8 mouse cellular contexts compared by ENCODE assay signal in genomic region chr5:122423083-122423482, GRCm38 (mm10). TPM values are rescaled to one million over a fixed set of nuclear protein-coding genes. Genes with fewer than 3 reads are reported as not detected.
DNase-seq lines count a peak whose midpoint lies in the region; ATAC-seq lines count a peak whose summit lies in the region.

No protein-coding gene starts in this region.

- no peaks in the 10 kb centered on the region for H3K9me3 ChIP-seq in kidney, embryonic 15.5 days (replicated peaks)
- no peaks in the 10 kb centered on the region for H3K9me3 ChIP-seq in hindbrain, embryonic 11.5 days (ENCODE audit: control insufficient read depth, low read length)
- no peaks in the 10 kb centered on the region for H3K9me3 ChIP-seq in midbrain, embryonic 11.5 days (ENCODE audit: control insufficient read depth, low read length)

- peaks cover 27% of the 10 kb centered on the region for H3K4me1 ChIP-seq in kidney, embryonic 15.5 days
- H3K4me1 ChIP-seq in hindbrain, embryonic 11.5 days (replicated peaks; ENCODE audit: control insufficient read depth, insufficient read depth, low read length), result no peaks in the 10 kb centered on the region
- H3K4me1 ChIP-seq in midbrain, embryonic 11.5 days (ENCODE audit: control insufficient read depth, insufficient read depth, low read length), result peaks cover 7% of the 10 kb centered on the region

- no peak for ATAC-seq in kidney, embryonic 15.5 days (replicated peaks; ENCODE audit: low FRiP score)
- no peak for ATAC-seq in hindbrain, embryonic 11.5 days (ENCODE audit: low FRiP score)
- no peak for ATAC-seq in midbrain, embryonic 11.5 days (ENCODE audit: low FRiP score)

- peak overlapping the region; percentile 85 for H3K4me2 ChIP-seq in kidney, embryonic 15.5 days
- peak overlapping the region; percentile 81 for H3K4me2 ChIP-seq in hindbrain, embryonic 11.5 days (replicated peaks; ENCODE audit: low read depth, low read length)
- peak overlapping the region; percentile 83 for H3K4me2 ChIP-seq in midbrain, embryonic 11.5 days

- WGBS in kidney, embryonic 15.5 days, result 30% methylated on average over 15 of the region's 15 CpGs
- WGBS in hindbrain, embryonic 11.5 days, result 37% methylated on average over 15 of the region's 15 CpGs
- WGBS in midbrain, embryonic 11.5 days, result 39% methylated on average over 15 of the region's 15 CpGs

- H3K4me3 ChIP-seq in kidney, embryonic 15.5 days (replicated peaks), result peak overlapping the region; percentile 87
- H3K4me3 ChIP-seq in hindbrain, embryonic 11.5 days (ENCODE audit: low read depth, low read length), result peak overlapping the region; percentile 99
- peak overlapping the region; percentile 99 for H3K4me3 ChIP-seq in midbrain, embryonic 11.5 days (ENCODE audit: low read depth, low read length)

- H3K27ac ChIP-seq in kidney, embryonic 15.5 days, result no peak overlapping the region
- no peak overlapping the region for H3K27ac ChIP-seq in hindbrain, embryonic 11.5 days (ENCODE audit: low read depth, low read length)
- no peak overlapping the region for H3K27ac ChIP-seq in midbrain, embryonic 11.5 days (ENCODE audit: low read depth, low read length)

- H3K27me3 ChIP-seq in kidney, embryonic 15.5 days, result no peaks in the 10 kb centered on the region
- H3K27me3 ChIP-seq in hindbrain, embryonic 11.5 days (ENCODE audit: control insufficient read depth, insufficient read depth, low read length), result no peaks in the 10 kb centered on the region
- H3K27me3 ChIP-seq in midbrain, embryonic 11.5 days (ENCODE audit: control insufficient read depth, insufficient read depth, low read length), result no peaks in the 10 kb centered on the region

- no peak for DNase-seq in kidney, adult 8-10 months
- DNase-seq in NIH3T3 (ENCODE audit: low read depth), result peak; percentile 24
- DNase-seq in hindbrain, embryonic 11.5 days (ENCODE audit: low spot score), result peak; percentile 12
- no peak for DNase-seq in midbrain, embryonic 11.5 days (ENCODE audit: low spot score, missing footprints)
- DNase-seq in gastrocnemius, postnatal 10 days, result no peak
- no peak for DNase-seq in layer of hippocampus, adult 9-11 months
- no peak for DNase-seq in thymus, adult 18-20 months

- peak overlapping the region; percentile 90 for H3K9ac ChIP-seq in kidney, embryonic 15.5 days
- peak overlapping the region; percentile 94 for H3K9ac ChIP-seq in hindbrain, embryonic 11.5 days (ENCODE audit: low read depth, low read length)
- peak overlapping the region; percentile 93 for H3K9ac ChIP-seq in midbrain, embryonic 11.5 days (ENCODE audit: low read length)

- H3K36me3 ChIP-seq in kidney, embryonic 15.5 days, result peaks cover 11% of the 10 kb centered on the region
- H3K36me3 ChIP-seq in hindbrain, embryonic 11.5 days (ENCODE audit: control insufficient read depth, insufficient read depth, low read length), result no peaks in the 10 kb centered on the region
- H3K36me3 ChIP-seq in midbrain, embryonic 11.5 days (ENCODE audit: control insufficient read depth, insufficient read depth, low read length), result peaks cover 2% of the 10 kb centered on the region

RNA-seq across cellular contexts. Expression of gene Anapc7, which starts 1.6 kb away (rescaled TPM):
- polyA plus RNA-seq in kidney, embryonic 15.5 days (2015; fragmentation: Nextera tagmentation; extraction: Ambion mirVana), result 44.4 and 46.9 TPM in 2 replicates
- 27.1 and 33.7 TPM in 2 replicates for polyA plus RNA-seq in hindbrain, embryonic 11.5 days (2014; fragmentation: Nextera tagmentation; extraction: Ambion mirVana)
- 30.5 and 32.0 TPM in 2 replicates for polyA plus RNA-seq in midbrain, embryonic 11.5 days (2014; fragmentation: Nextera tagmentation; extraction: Ambion mirVana)
- total RNA-seq in gastrocnemius, postnatal 10 days (2021), result 10 to 100 TPM; 21.5 to 25.4 TPM

RNA-seq across cellular contexts. Expression of gene Arpc3, which starts 31.4 kb away (rescaled TPM):
- polyA plus RNA-seq in kidney, embryonic 15.5 days (2015; fragmentation: Nextera tagmentation; extraction: Ambion mirVana), result 131 and 169 TPM in 2 replicates
- polyA plus RNA-seq in hindbrain, embryonic 11.5 days (2014; fragmentation: Nextera tagmentation; extraction: Ambion mirVana), result 53.8 and 68.9 TPM in 2 replicates
- polyA plus RNA-seq in midbrain, embryonic 11.5 days (2014; fragmentation: Nextera tagmentation; extraction: Ambion mirVana), result 61.7 and 65.3 TPM in 2 replicates
- total RNA-seq in gastrocnemius, postnatal 10 days (2021), result 10 to 100 TPM; 75.9 to 89.9 TPM

RNA-seq across cellular contexts. Expression of gene Fam216a, which starts 50.9 kb away (rescaled TPM):
- 57.6 and 63.6 TPM in 2 replicates for polyA plus RNA-seq in kidney, embryonic 15.5 days (2015; fragmentation: Nextera tagmentation; extraction: Ambion mirVana)
- 119 and 123 TPM in 2 replicates for polyA plus RNA-seq in hindbrain, embryonic 11.5 days (2014; fragmentation: Nextera tagmentation; extraction: Ambion mirVana)
- polyA plus RNA-seq in midbrain, embryonic 11.5 days (2014; fragmentation: Nextera tagmentation; extraction: Ambion mirVana), result 113 and 116 TPM in 2 replicates
- total RNA-seq in gastrocnemius, postnatal 10 days (2021), result 10 to 100 TPM in 1 of 2 experiments, 1 to 10 TPM in 1; 9.7 to 11.5 TPM

RNA-seq across cellular contexts. Expression of gene Gpn3, which starts 51.4 kb away (rescaled TPM):
- polyA plus RNA-seq in kidney, embryonic 15.5 days (2015; fragmentation: Nextera tagmentation; extraction: Ambion mirVana), result 69.7 and 74.6 TPM in 2 replicates
- 63.5 and 68.1 TPM in 2 replicates for polyA plus RNA-seq in hindbrain, embryonic 11.5 days (2014; fragmentation: Nextera tagmentation; extraction: Ambion mirVana)
- 61.2 and 64.9 TPM in 2 replicates for polyA plus RNA-seq in midbrain, embryonic 11.5 days (2014; fragmentation: Nextera tagmentation; extraction: Ambion mirVana)
- total RNA-seq in gastrocnemius, postnatal 10 days (2021), result 10 to 100 TPM; 23.1 to 24.4 TPM

Comparison
In these comparisons a context has a peak if more than half of its experiments do, and no peak if none do; other contexts are left out.
1. DNase-seq: peak in NIH3T3 (single experiment) and hindbrain, embryonic 11.5 days (single experiment); none in kidney, adult 8-10 months (0 of 2), midbrain, embryonic 11.5 days (single experiment), gastrocnemius, postnatal 10 days (single experiment), layer of hippocampus, adult 9-11 months (single experiment) and thymus, adult 18-20 months (0 of 2).
2. Peak in every context shown above with its lines, with median percentiles within 50 percentile points of each other: H3K4me2 ChIP-seq, H3K4me3 ChIP-seq and H3K9ac ChIP-seq.